8 mouse cellular contexts compared by ENCODE assay signal in genomic region chr12:108792546-108793452, GRCm38 (mm10). TPM values are rescaled to one million over a fixed set of nuclear protein-coding genes. Genes with fewer than 3 reads are reported as not detected.
A peak's percentile ranks its signal among the peaks of the same experiment; 100 is the strongest.
DNase-seq lines count a peak whose midpoint lies in the region; ATAC-seq and TF ChIP-seq lines count a peak whose summit lies in the region.

Yy1 (plus strand) TSS chr12:108792973.

- peak; percentile 90 for ATAC-seq in frontal cortex, adult (ENCODE audit: low TSS enrichment)
- ATAC-seq in lung, postnatal 0 days = peak; percentile 92

- H3K36me3 ChIP-seq in hindbrain, embryonic 10.5 days = peaks cover 12% of the 10 kb centered on the region
- no peaks in the 10 kb centered on the region for H3K36me3 ChIP-seq in lung, postnatal 0 days (ENCODE audit: insufficient read depth, low read length)

- no peaks in the 10 kb centered on the region for H3K27me3 ChIP-seq in hindbrain, embryonic 10.5 days (ENCODE audit: insufficient read depth, poor library complexity, severe bottlenecking)
- H3K27me3 ChIP-seq in lung, postnatal 0 days (replicated peaks; ENCODE audit: insufficient read depth, low read length) = no peaks in the 10 kb centered on the region

- TF ChIP-seq CTCF in lung, postnatal 0 days (IDR thresholded peaks at IDR 0.05) = peak; percentile 43

- H3K4me1 ChIP-seq in hindbrain, embryonic 10.5 days (replicated peaks) = peaks cover 36% of the 10 kb centered on the region
- no peaks in the 10 kb centered on the region; the same call in 1 of the 2 replicates for H3K4me1 ChIP-seq in lung, postnatal 0 days (ENCODE audit: insufficient read depth, low read depth, low read length)

- under 1% methylated on average over 105 of the region's 127 CpGs for WGBS in hindbrain, embryonic 10.5 days
- 1% methylated on average over 50 of the region's 127 CpGs for WGBS in lung, postnatal 0 days

- H3K27ac ChIP-seq in hindbrain, embryonic 10.5 days = peak within 1 kb of the TSS; percentile 97
- H3K27ac ChIP-seq in lung, postnatal 0 days (ENCODE audit: low read length) = peak within 1 kb of the TSS; percentile 99

- no peaks in the 10 kb centered on the region for H3K9me3 ChIP-seq in hindbrain, embryonic 10.5 days
- H3K9me3 ChIP-seq in lung, postnatal 0 days (ENCODE audit: low read length) = no peaks in the 10 kb centered on the region

- H3K4me2 ChIP-seq in lung, postnatal 0 days (replicated peaks; ENCODE audit: low read depth, low read length) = peak within 1 kb of the TSS; percentile 70

- peak; percentile 96 for DNase-seq in MN1 (ENCODE audit: low spot score)
- DNase-seq in cerebellum, adult 9-10 months = peak; percentile 98
- DNase-seq in hindbrain, embryonic 10.5 days (ENCODE audit: low spot score) = peak; percentile 98
- peak; percentile 98 for DNase-seq in layer of hippocampus, adult 9-11 months
- peak; percentile 99 for DNase-seq in lung, postnatal 0 days (ENCODE audit: low spot score)
- peak; percentile 96 for DNase-seq in ovary, postnatal 14 days (ENCODE audit: low spot score)
- peak; percentile 99 for DNase-seq in thymus, postnatal 14 days

- peak within 1 kb of the TSS; percentile 97 for H3K4me3 ChIP-seq in hindbrain, embryonic 10.5 days
- H3K4me3 ChIP-seq in lung, postnatal 0 days (ENCODE audit: low read depth, low read length) = peak within 1 kb of the TSS; percentile 100

- no peak for TF ChIP-seq EP300 in lung, postnatal 0 days (IDR thresholded peaks at IDR 0.05)

- H3K9ac ChIP-seq in lung, postnatal 0 days (replicated peaks; ENCODE audit: low read depth) = peak within 1 kb of the TSS; percentile 91

RNA-seq across cellular contexts. Expression of gene Yy1, which starts in this region (rescaled TPM):
- 15.0 and 18.6 TPM in 2 replicates for polyA plus RNA-seq in hindbrain, embryonic 10.5 days (2016; fragmentation: Nextera tagmentation; extraction: Ambion mirVana)
- 13.7 and 16.2 TPM in 2 replicates for polyA plus RNA-seq in lung, postnatal 0 days (2015; fragmentation: Nextera tagmentation; extraction: Ambion mirVana)

Comparison
In these comparisons a context has a peak if more than half of its experiments do, and no peak if none do; other contexts are left out.
1. Peak in every context shown above with its lines: DNase-seq, ATAC-seq, H3K4me3 ChIP-seq and H3K27ac ChIP-seq.